Mouse (Mus musculus): ENCODE results near the gene Sgcg. TPM values are rescaled to one million over a fixed set of nuclear protein-coding genes. Genes with fewer than 3 reads are reported as not detected.

The Sgcg gene
- polyA plus RNA-seq (2014; fragmentation: Nextera tagmentation; extraction: Ambion mirVana): 0.76 and 1.1 TPM in 2 replicates

- WGBS: 17% methylated on average over 11 of the region's 11 CpGs
- peak; percentile 46 for ATAC-seq (ENCODE audit: low FRiP score, low TSS enrichment)
- no peak within 1 kb of the TSS for H3K4me2 ChIP-seq (replicated peaks; ENCODE audit: low read depth, low read length)
These were observed at the start of gene Sgcg for GRCm38 (mm10) chr14:61258352-61258751. TSS of gene Sgcg (minus strand) at chr14:61258490.

GRCm38 (mm10) chr14:61303969-61304609 lies 45.8 kb upstream of the Sgcg start:
- H3K27me3 ChIP-seq (ENCODE audit: control insufficient read depth, insufficient read depth, low read length): no peaks in the 10 kb centered on the region
- 70% methylated on average over 4 of the region's 4 CpGs for WGBS
- no peaks in the 10 kb centered on the region for H3K4me1 ChIP-seq (ENCODE audit: control insufficient read depth, insufficient read depth, low read length)
- no peaks in the 10 kb centered on the region for H3K9me3 ChIP-seq (ENCODE audit: control insufficient read depth, low read length)
- H3K27ac ChIP-seq (ENCODE audit: low read depth, low read length): no peak overlapping the region
- no peak overlapping the region for H3K4me2 ChIP-seq (replicated peaks; ENCODE audit: low read depth, low read length)
- H3K9ac ChIP-seq (ENCODE audit: low read depth, low read length): no peak overlapping the region
- H3K4me3 ChIP-seq (ENCODE audit: low read length): no peak overlapping the region
- no peak for ATAC-seq (ENCODE audit: low FRiP score, low TSS enrichment)
- H3K36me3 ChIP-seq (ENCODE audit: control insufficient read depth, insufficient read depth, low read length): no peaks in the 10 kb centered on the region

More at GRCm38 (mm10) chr14:61258352-61258751, at the start of gene Sgcg:
- Histone ChIP-seq H3K27ac (ENCODE audit: low read depth, low read length) (no peak within 1 kb of the TSS), H3K36me3 (ENCODE audit: control insufficient read depth, insufficient read depth, low read length) (no peaks in the 10 kb centered on the region), H3K9me3 (ENCODE audit: control insufficient read depth, low read length) (no peaks in the 10 kb centered on the region), H3K27me3 (ENCODE audit: control insufficient read depth, insufficient read depth, low read length) (no peaks in the 10 kb centered on the region), H3K4me3 (ENCODE audit: low read length) (no peak within 1 kb of the TSS), H3K4me1 (ENCODE audit: control insufficient read depth, insufficient read depth, low read length) (peaks cover 6% of the 10 kb centered on the region; the same call in 1 of the 2 replicates), H3K9ac (ENCODE audit: low read depth, low read length) (no peak within 1 kb of the TSS; the same call in 1 of the 2 replicates)

- Histone ChIP-seq H3K27ac (ENCODE audit: low read depth, low read length) (no peak overlapping the region), H3K9me3 (ENCODE audit: control insufficient read depth, low read length) (no peaks in the 10 kb centered on the region), H3K27me3 (ENCODE audit: control insufficient read depth, insufficient read depth, low read length) (no peaks in the 10 kb centered on the region), H3K9ac (ENCODE audit: low read depth, low read length) (no peak overlapping the region), H3K4me1 (ENCODE audit: control insufficient read depth, insufficient read depth, low read length) (no peaks in the 10 kb centered on the region), H3K4me2 (replicated peaks; ENCODE audit: low read depth, low read length) (no peak overlapping the region), H3K4me3 (ENCODE audit: low read length) (no peak overlapping the region), H3K36me3 (ENCODE audit: control insufficient read depth, insufficient read depth, low read length) (no peaks in the 10 kb centered on the region)
- 93% methylated on average over 2 of the region's 2 CpGs for WGBS
- no peak for ATAC-seq (ENCODE audit: low FRiP score, low TSS enrichment)
These were observed 44.1 kb upstream of the Sgcg start for GRCm38 (mm10) chr14:61302428-61302827.

- Histone ChIP-seq H3K9ac (ENCODE audit: low read depth, low read length) (no peak overlapping the region), H3K27ac (ENCODE audit: low read depth, low read length) (no peak overlapping the region), H3K4me1 (ENCODE audit: control insufficient read depth, insufficient read depth, low read length) (no peaks in the 10 kb centered on the region), H3K36me3 (ENCODE audit: control insufficient read depth, insufficient read depth, low read length) (no peaks in the 10 kb centered on the region), H3K9me3 (ENCODE audit: control insufficient read depth, low read length) (no peaks in the 10 kb centered on the region), H3K4me2 (replicated peaks; ENCODE audit: low read depth, low read length) (no peak overlapping the region), H3K4me3 (ENCODE audit: low read length) (no peak overlapping the region), H3K27me3 (ENCODE audit: control insufficient read depth, insufficient read depth, low read length) (no peaks in the 10 kb centered on the region)
- WGBS: 49% methylated on average over 2 of the region's 2 CpGs
- ATAC-seq (ENCODE audit: low FRiP score, low TSS enrichment): no peak
These were observed 43.0 kb upstream of the Sgcg start for GRCm38 (mm10) chr14:61301323-61301722.

- Histone ChIP-seq H3K36me3 (ENCODE audit: control insufficient read depth, insufficient read depth, low read length) (no peaks in the 10 kb centered on the region), H3K27me3 (ENCODE audit: control insufficient read depth, insufficient read depth, low read length) (no peaks in the 10 kb centered on the region), H3K4me1 (ENCODE audit: control insufficient read depth, insufficient read depth, low read length) (no peaks in the 10 kb centered on the region), H3K27ac (ENCODE audit: low read depth, low read length) (no peak overlapping the region), H3K4me3 (ENCODE audit: low read length) (no peak overlapping the region), H3K9me3 (ENCODE audit: control insufficient read depth, low read length) (no peaks in the 10 kb centered on the region), H3K4me2 (replicated peaks; ENCODE audit: low read depth, low read length) (no peak overlapping the region), H3K9ac (ENCODE audit: low read depth, low read length) (no peak overlapping the region)
- ATAC-seq (ENCODE audit: low FRiP score, low TSS enrichment): no peak
- 92% methylated on average over 6 of the region's 6 CpGs for WGBS
These were observed 41.5 kb upstream of the Sgcg start for GRCm38 (mm10) chr14:61299810-61300209.

- WGBS: 18% methylated on average over 6 of the region's 6 CpGs
- H3K27me3 ChIP-seq (ENCODE audit: control insufficient read depth, insufficient read depth, low read length): no peaks in the 10 kb centered on the region
- H3K9me3 ChIP-seq (ENCODE audit: control insufficient read depth, low read length): no peaks in the 10 kb centered on the region
- no peak overlapping the region for H3K9ac ChIP-seq (ENCODE audit: low read depth, low read length)
- no peaks in the 10 kb centered on the region for H3K36me3 ChIP-seq (ENCODE audit: control insufficient read depth, insufficient read depth, low read length)
- H3K4me1 ChIP-seq (ENCODE audit: control insufficient read depth, insufficient read depth, low read length): no peaks in the 10 kb centered on the region
- H3K4me2 ChIP-seq (replicated peaks; ENCODE audit: low read depth, low read length): no peak overlapping the region
- no peak for ATAC-seq (ENCODE audit: low FRiP score, low TSS enrichment)
- H3K27ac ChIP-seq (ENCODE audit: low read depth, low read length): no peak overlapping the region
- H3K4me3 ChIP-seq (ENCODE audit: low read length): no peak overlapping the region
These were observed 36.4 kb upstream of the Sgcg start for GRCm38 (mm10) chr14:61294738-61295079.

GRCm38 (mm10) chr14:61293884-61294737 lies 35.8 kb upstream of the Sgcg start:
- Histone ChIP-seq H3K36me3 (ENCODE audit: control insufficient read depth, insufficient read depth, low read length) (no peaks in the 10 kb centered on the region), H3K4me1 (ENCODE audit: control insufficient read depth, insufficient read depth, low read length) (no peaks in the 10 kb centered on the region), H3K4me3 (ENCODE audit: low read length) (no peak overlapping the region), H3K9me3 (ENCODE audit: control insufficient read depth, low read length) (no peaks in the 10 kb centered on the region), H3K4me2 (replicated peaks; ENCODE audit: low read depth, low read length) (no peak overlapping the region), H3K27ac (ENCODE audit: low read depth, low read length) (no peak overlapping the region), H3K9ac (ENCODE audit: low read depth, low read length) (no peak overlapping the region), H3K27me3 (ENCODE audit: control insufficient read depth, insufficient read depth, low read length) (no peaks in the 10 kb centered on the region)
- WGBS: 47% methylated on average over 16 of the region's 16 CpGs
- no peak for ATAC-seq (ENCODE audit: low FRiP score, low TSS enrichment)

GRCm38 (mm10) chr14:61290664-61291063 lies 32.4 kb upstream of the Sgcg start:
- ATAC-seq (ENCODE audit: low FRiP score, low TSS enrichment): no peak
- H3K9ac ChIP-seq (ENCODE audit: low read depth, low read length): no peak overlapping the region
- H3K4me2 ChIP-seq (replicated peaks; ENCODE audit: low read depth, low read length): no peak overlapping the region
- no peaks in the 10 kb centered on the region for H3K27me3 ChIP-seq (ENCODE audit: control insufficient read depth, insufficient read depth, low read length)
- H3K4me3 ChIP-seq (ENCODE audit: low read length): no peak overlapping the region
- WGBS: 71% methylated on average over 3 of the region's 3 CpGs
- H3K9me3 ChIP-seq (ENCODE audit: control insufficient read depth, low read length): no peaks in the 10 kb centered on the region
- H3K4me1 ChIP-seq (ENCODE audit: control insufficient read depth, insufficient read depth, low read length): no peaks in the 10 kb centered on the region
- no peaks in the 10 kb centered on the region for H3K36me3 ChIP-seq (ENCODE audit: control insufficient read depth, insufficient read depth, low read length)
- H3K27ac ChIP-seq (ENCODE audit: low read depth, low read length): no peak overlapping the region

GRCm38 (mm10) chr14:61288606-61289286 lies 30.5 kb upstream of the Sgcg start:
- Histone ChIP-seq H3K4me1 (ENCODE audit: control insufficient read depth, insufficient read depth, low read length) (no peaks in the 10 kb centered on the region), H3K9me3 (ENCODE audit: control insufficient read depth, low read length) (no peaks in the 10 kb centered on the region), H3K4me2 (replicated peaks; ENCODE audit: low read depth, low read length) (no peak overlapping the region), H3K4me3 (ENCODE audit: low read length) (no peak overlapping the region), H3K9ac (ENCODE audit: low read depth, low read length) (no peak overlapping the region), H3K27me3 (ENCODE audit: control insufficient read depth, insufficient read depth, low read length) (no peaks in the 10 kb centered on the region), H3K27ac (ENCODE audit: low read depth, low read length) (no peak overlapping the region), H3K36me3 (ENCODE audit: control insufficient read depth, insufficient read depth, low read length) (no peaks in the 10 kb centered on the region)
- ATAC-seq (ENCODE audit: low FRiP score, low TSS enrichment): no peak
- 65% methylated on average over 19 of the region's 19 CpGs for WGBS
